Mouse (Mus musculus): ENCODE data around the gene Gm3542. TPM values are rescaled to one million over a fixed set of nuclear protein-coding genes. Genes with fewer than 3 reads are reported as not detected.
"Not testable (repeated sequence)": the region's sequence is repeated elsewhere in the genome, so short reads cannot be mapped to it uniquely, and the experiment has no call there.

The Gm3542 gene
- not detected for total RNA-seq (2021)
- long read RNA-seq, experiment 1, result 0 reads
- long read RNA-seq, experiment 2, result 0 reads

DNA sequence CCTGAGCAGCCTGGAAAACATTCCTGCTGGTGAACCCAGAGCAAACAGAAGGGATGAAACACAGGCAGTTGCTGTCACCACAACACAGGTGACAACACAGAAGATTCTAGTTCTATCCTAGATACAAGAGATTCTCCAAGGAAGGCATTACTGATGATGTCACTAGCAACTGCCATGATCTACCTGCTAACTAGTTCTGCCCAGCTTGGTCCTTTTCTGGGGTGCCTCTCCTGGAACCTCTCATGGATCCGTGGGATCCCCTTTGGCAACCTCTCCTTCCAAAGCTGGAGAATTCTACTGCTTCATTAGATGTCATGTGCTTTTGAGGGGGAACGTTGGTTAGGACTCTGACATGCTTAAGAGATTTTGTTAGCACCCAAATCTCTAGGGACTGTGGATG, at the start of gene Gm3542:
Gene Gm3542 (minus strand): TSS at position 101 of the 400 bp plus-strand sequence.
- not testable (repeated sequence) for DNase-seq

Other genes starting within 250 kb of the Gm3542 start
- not detected for gene Gm8279, start 203.4 kb downstream of the Gm3542 start, total RNA-seq (2021)
- gene Gm3317, start 170.4 kb downstream of the Gm3542 start, total RNA-seq (2021), result not detected
- not detected for gene Gm8271, start 149.1 kb downstream of the Gm3542 start, total RNA-seq (2021)
- not detected for gene Gm3526, start 74.3 kb downstream of the Gm3542 start, total RNA-seq (2021)
- gene Gm3500, start 54.1 kb upstream of the Gm3542 start, total RNA-seq (2021), result not detected
- under 1 TPM; 0.33 to 0.40 TPM for gene Gm3194, start 120.5 kb upstream of the Gm3542 start, total RNA-seq (2021)
- gene Gm8246, start 142.9 kb upstream of the Gm3542 start, total RNA-seq (2021), result not detected
- not detected for gene Gm3187, start 149.3 kb upstream of the Gm3542 start, total RNA-seq (2021)
- gene Gm3488, start 166.7 kb upstream of the Gm3542 start, total RNA-seq (2021), result under 1 TPM in 1 of 2 experiments, not detected in 1; 0.15 TPM
- gene Gm3532, start 203.6 kb upstream of the Gm3542 start, total RNA-seq (2021), result not detected